Mouse (Mus musculus): ENCODE data around the gene Atp5d.
"Not testable (repeated sequence)": the region's sequence is repeated elsewhere in the genome, so short reads cannot be mapped to it uniquely, and the experiment has no call there.

The Atp5d gene

DNA sequence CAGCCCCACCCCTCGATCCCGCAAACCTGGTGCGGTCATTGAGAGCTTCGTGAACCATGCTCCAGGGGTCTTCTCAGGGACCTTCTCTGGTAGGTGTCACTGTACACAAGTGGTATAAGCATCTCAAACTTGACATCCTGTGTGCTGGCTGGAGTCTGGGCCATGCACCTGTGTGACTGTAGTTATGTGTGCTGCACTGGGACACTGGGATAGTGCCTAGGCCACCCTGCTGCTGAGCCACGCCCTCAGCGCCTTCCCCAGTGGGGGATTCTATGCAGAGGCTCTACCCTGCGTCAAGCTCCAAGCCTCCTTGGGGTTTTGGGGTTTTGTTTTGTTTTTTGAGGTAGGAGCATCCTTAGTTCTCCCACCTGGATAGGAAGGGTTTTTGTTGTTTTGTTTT lies 16.0 kb downstream of the Atp5d start:
- no peak for DNase-seq (ENCODE audit: low spot score)

- DNase-seq (ENCODE audit: low spot score) = no peak
These were observed 16.8 kb downstream of the Atp5d start for GRCm38 (mm10) chr10:80155277-80155676.

- DNase-seq (ENCODE audit: low spot score) = no peak
These were observed 17.7 kb downstream of the Atp5d start for GRCm38 (mm10) chr10:80156002-80156751.

- no peak for DNase-seq (ENCODE audit: low spot score)
These were observed 18.3 kb downstream of the Atp5d start for GRCm38 (mm10) chr10:80156752-80157053.

DNA sequence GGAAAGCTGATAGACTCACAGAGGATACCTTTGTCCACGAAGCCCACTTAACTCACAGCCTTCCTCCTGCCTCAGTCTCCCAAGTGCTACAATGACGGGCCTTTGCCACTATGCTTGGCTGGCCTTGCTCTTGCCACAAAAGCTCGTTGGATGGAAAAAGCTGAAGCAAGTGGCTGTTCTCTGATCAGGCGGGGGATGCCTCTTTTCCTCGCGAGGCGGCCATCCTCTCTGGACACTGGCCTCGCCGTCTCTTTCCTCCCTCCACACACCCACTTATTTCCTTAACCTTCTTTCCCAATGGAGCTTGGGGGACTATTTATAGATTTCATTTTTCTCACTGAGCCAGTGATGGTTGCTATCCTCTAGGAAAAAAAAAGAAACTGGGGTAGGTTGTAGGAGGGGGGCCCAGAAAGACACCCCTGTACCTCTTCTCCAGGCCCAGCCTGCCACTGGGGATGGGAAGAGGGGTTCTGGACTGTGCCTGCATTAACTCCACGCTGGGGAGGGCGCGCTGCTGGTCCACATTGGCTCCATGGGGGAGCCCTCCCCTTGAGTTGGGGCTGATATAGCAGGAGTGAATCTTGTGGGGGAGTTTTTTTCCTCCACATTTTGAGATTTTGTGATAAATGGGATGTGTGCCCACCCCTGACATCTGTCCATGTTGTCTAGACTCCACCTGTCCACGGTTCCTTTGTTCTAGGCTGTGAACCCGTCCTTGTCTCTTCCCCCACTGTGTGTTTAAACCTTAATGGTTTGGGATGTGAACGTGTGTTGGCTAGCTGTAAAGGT lies 18.9 kb downstream of the Atp5d start:
- no peak for DNase-seq (ENCODE audit: low spot score)

GRCm38 (mm10) chr10:80158307-80158986 lies 20.0 kb downstream of the Atp5d start:
- no peak for DNase-seq (ENCODE audit: low spot score)

DNA sequence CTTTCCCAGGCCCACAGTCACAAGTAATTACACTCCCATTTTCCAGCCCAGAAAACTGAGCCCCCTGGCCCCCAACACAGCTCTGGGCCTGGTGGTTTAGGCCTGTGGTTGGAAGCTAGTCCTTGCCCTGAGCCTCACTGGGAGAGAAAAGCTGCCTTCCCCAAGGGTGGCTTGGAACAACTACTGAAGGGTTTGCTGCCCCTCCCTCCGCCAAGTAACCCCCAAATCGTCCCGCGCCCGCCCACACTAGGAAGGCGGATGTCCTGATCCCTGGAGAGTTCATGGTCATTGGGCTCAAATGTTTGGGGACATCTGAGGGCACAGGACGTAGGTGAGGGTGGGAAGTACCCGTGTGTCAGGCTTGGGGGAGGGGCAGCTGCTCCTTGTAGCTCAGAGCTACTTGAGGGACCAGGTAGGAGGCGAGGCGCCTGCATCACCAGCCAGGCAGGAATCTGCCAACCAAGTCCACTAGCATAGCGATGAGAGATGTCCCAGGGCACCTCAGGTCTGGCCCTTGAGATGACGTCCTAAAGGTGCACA lies 20.7 kb downstream of the Atp5d start:
- no peak for DNase-seq (ENCODE audit: low spot score)

- DNase-seq (ENCODE audit: low spot score) = peak; percentile 98
These were observed 21.4 kb downstream of the Atp5d start for GRCm38 (mm10) chr10:80159561-80160454.

GRCm38 (mm10) chr10:80160455-80161371 lies 22.3 kb downstream of the Atp5d start:
- DNase-seq (ENCODE audit: low spot score) = peak; percentile 58

GRCm38 (mm10) chr10:80161522-80162242 lies 23.2 kb downstream of the Atp5d start:
- DNase-seq (ENCODE audit: low spot score) = no peak

DNA sequence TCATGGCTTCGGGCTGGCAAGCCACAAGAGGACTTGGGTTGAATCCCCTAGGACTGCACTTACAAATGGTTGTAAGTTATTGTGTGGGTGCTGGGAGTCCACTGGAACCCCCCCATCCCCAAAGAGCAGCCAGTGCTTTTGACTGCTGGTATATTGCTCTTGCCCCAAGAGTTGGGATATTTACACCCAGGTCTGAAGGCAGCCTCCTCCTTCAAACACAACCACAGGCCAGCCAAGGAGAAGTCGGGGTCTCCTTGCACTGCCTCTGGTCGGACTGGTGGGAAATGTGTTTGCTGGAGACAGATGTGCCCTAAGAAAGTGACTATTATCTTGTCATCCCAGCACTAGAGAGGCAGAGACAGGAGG lies 23.8 kb downstream of the Atp5d start:
- no peak for DNase-seq (ENCODE audit: low spot score)

GRCm38 (mm10) chr10:80162716-80163299 lies 24.4 kb downstream of the Atp5d start:
- DNase-seq (ENCODE audit: low spot score) = no peak

DNA sequence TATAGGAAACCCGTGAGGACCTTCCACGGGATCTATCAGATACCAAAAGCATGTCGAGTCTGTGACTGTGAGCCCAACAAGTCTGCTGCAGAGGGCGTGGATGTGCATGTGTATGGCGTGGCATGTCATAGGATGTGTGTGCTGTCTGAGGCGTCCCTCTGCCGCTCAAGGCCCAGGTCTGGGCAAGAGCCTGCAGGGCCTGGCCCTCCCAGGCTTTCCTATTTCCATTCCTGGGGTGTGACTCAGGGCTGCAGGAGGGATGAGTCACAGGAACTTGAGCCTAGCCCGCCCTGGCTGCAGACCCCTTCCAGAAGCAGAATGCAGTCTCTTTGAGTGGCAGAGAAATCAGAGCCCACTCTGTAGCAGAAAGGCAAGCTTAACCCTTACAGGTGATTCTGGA lies 25.3 kb downstream of the Atp5d start:
- no peak for DNase-seq (ENCODE audit: low spot score)

DNA sequence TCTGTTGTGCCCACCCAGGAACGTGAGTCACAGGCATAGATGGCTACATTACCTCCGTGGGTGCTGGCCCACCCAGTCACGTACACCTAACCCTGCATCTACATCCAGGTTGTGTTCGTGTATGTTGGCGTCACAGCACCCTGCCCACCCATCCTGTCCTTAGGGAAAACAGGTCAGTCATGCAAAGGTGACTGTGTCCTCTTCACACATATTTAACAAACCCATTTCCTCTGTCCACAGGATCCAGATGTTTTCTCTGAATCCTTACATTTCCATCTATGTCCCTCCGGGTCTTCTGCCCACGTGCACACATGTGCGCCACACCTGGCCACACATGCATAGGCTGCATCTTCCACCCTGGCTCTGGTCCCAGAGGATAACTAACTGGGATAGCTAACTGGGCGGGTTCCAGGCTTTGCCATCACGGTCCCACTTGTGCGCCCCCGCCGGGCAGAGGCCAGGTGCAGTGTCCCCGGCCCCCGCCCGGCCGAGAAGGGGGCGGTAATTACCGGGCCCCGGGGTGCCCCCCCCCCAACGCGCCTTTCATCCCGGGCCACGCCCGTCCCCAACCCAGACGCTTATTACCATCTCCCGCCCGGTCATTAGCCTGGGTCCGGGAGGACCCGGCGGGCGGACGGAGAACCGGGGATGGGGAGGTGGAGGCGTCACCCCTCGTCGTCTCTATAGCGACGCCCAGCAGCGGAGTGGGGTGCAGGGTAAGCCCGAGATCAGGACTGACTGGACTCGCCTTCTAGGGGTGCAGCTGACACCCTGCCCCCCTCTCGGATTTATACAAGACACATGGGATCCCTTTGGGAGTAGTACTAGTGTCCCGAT lies 25.9 kb downstream of the Atp5d start:
- DNase-seq (ENCODE audit: low spot score) = no peak

DNA sequence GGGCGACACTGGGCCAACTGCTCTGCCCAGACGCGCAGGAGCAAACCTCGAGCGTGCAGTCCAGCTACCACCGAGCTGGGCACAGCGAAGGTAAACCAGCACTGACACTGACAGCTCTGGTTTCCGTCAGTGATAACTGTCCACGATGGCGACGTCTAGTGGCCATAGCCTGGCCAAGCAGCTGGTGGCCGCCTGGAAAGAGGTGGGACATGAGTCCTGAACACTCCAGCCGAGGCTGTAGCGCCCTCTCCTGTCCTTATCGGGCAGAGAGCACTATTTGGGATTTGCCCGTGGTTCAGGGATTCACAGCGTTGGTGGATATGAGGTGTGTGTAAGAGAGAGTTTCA lies 26.5 kb downstream of the Atp5d start:
- DNase-seq (ENCODE audit: low spot score) = peak; percentile 94

DNA sequence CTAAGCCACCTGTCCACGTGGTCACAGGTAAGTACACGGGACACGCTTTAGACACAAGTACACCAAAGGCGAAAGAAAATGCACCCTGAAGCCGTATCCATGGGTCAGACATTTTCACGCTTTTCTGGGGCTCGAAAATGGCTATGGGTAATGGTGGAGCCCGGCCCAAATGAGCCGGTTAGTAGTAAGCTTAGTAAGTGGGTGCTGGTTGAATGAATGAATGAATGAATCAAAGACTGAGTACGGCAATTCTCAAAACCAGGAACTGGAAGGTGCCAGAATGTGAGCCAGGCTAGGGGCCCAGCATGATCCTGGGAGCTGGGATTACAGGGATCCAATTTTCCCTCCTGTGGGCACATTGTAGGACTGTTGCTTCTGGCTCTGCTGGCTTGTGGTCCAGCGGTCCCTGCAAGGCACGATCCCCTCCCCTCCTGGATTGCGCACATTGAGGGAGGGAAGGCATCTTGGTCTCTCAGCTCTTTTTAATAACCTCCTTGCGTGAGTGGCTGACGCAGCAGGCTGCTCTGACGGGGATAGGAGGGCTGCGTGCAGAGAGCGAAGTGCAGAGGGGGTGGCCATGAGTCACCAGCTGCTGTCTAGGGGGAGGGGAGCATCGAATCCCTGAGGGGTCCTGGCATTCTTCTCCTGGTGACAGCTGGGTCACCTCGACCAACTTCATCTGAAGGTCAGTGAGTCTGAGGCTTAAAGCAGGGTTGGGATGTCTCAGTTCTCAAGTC lies 27.1 kb downstream of the Atp5d start, which contains the start of gene Cirbp:
Gene Cirbp, plus strand, starts transcription at position 594 of the 737 bp plus-strand sequence.
- no peak for DNase-seq (ENCODE audit: low spot score)

DNA sequence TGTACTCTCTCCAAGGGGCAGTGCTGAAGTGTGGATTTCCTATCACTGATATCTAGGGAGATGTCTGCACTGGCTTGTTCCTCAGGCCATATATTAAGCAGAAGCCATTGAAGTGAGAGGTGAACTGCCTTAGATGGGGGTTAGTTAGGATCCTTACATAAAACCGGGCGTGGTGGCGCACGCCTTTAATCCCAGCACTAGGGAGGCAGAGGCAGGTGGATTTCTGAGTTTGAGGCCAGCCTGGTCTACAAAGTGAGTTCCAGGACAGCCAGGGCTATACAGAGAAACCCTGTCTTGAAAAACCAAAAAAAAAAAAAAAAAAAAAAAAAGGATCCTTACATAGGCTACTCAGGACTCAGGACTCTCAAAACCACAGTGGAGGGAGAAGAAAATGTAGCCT lies 27.7 kb downstream of the Atp5d start:
- not testable (repeated sequence) for DNase-seq (ENCODE audit: low spot score)

GRCm38 (mm10) chr10:80167460-80168037 lies 29.1 kb downstream of the Atp5d start:
- peak; percentile 99 for DNase-seq (ENCODE audit: low spot score)
